Mouse (Mus musculus): Measurements from ENCODE around the gene Plin5.

DNA sequence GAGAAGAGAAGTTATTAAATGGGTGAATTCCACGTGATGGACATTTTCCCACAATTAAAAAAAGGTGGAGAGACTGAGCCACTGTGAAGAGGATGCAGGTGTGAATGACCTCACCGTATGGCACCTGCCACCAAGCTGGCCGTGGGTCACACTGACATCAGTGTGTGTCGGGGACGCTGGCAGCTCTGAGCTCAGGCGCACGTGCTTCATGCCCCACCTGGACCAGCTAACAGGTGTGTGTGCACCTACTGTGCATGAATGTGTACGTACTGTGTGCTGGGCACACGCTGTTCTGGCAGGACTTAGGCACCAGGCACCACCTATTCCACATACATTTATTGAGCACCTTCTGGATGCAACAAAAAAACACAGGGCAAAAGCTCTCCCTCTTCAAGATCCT is 27.1 kb upstream of the Plin5 start:
- TF ChIP-seq MAFK (IDR thresholded peaks at IDR 0.05; ENCODE audit: insufficient read depth, low read depth, low read length): no peak
- TF ChIP-seq ZC3H11A (IDR thresholded peaks at IDR 0.05; ENCODE audit: borderline replicate concordance, low read depth, low read length): no peak
- TF ChIP-seq HCFC1 (IDR thresholded peaks at IDR 0.05; ENCODE audit: borderline replicate concordance, insufficient read depth, low read length): no peak
- TF ChIP-seq ZNF384 (IDR thresholded peaks at IDR 0.05; ENCODE audit: low read depth, low read length): no peak

Measured in ES-E14 (cell line).